Mouse (Mus musculus): Measurements from ENCODE around the gene Brip1.

DNA sequence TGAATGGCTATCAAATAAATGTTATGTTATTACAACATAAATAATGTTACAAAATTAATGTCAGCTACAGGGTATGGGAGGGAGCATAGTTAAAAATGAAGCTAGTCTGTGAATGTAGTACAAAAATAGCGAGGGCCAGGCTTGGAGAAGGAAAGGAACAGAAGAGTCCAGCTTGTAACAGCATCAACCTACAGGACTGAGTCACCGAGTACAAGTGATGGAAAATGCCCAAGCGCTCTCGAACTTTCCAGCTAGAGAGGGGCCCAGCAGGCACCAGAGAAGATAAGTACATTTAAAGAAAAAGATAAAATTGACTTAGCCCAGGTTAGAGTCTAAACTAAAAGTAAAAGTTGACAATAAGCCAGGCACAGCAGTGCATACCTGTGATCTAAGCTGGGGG lies 116.5 kb downstream of the Brip1 start:
- TF ChIP-seq POLR2A (IDR thresholded peaks at IDR 0.05; ENCODE audit: extremely low read depth, insufficient read depth, low read length) (no peak), CTCF (IDR thresholded peaks at IDR 0.05; ENCODE audit: extremely low read depth, insufficient read depth, low read length) (no peak)
